Mouse (Mus musculus) monocyte, adult 5-6 weeks (primary cell): ENCODE results near the gene Filip1l. TPM values are rescaled to one million over a fixed set of nuclear protein-coding genes. Genes with fewer than 3 reads are reported as not detected.
A peak's percentile ranks its signal among the peaks of the same experiment; 100 is the strongest.

ENCODE experiments used
- ATAC-seq: fragments of 153-309, 156-312 bp; replicated peaks from 2 replicates; pipeline ENCODE4 v1.8.0; 2017; ENCODE audit warnings: mild to moderate bottlenecking; ENCODE audit not compliant: low TSS enrichment, insufficient number of reproducible peaks, severe bottlenecking, poor library complexity, low FRiP score
- total RNA-seq: library from RNA; stranded (forward); fragments of 200-1000, 200-491, 200-594 nt; gene quantifications from 3 replicates; pipeline ENCODE4 v1.2.3, GENCODE M21; 2017

Gene Filip1l
- total RNA-seq, 1 experiment from 2014 or later: 207 TPM

DNA sequence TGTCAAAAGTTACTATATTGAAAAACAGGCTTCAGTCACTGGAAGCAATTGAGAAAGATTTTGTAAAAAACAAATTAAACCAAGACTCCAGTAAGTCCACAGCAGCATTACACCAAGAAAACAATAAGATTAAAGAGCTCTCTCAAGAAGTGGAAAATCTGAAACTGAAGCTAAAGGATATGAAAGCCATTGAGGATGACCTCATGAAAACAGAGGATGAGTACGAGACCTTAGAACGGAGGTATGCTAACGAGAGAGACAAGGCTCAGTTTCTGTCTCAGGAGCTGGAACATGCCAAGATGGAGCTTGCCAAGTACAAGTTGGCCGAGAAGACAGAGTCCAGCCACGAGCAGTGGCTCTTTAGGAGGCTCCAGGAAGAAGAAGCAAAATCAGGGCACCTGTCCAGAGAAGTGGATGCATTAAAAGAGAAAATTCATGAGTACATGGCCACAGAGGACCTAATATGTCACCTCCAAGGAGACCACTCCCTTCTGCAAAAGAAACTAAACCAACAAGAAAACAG lies 218.0 kb downstream of the Filip1l start:
- no peak for ATAC-seq

DNA sequence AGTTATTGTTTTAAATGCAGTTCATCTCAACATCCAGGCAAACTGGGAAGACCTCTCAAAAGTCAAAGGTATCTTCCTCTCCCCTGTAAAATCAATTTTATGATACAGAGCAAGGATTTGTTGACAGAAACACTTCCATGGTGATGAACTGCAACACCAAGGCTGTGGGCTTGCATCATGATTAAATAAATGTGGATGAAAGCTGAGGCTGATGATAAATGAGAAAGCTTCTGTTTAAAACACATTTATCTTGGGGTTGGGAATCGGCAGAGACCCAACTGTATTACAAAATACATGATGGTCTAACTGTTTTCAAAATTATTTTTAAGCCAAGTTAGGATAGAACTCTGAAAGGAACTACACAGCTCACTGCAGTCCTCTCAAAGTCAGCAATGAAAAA lies 220.9 kb downstream of the Filip1l start:
- no peak for ATAC-seq

- no peak for ATAC-seq
Measured at GRCm38 (mm10) chr16:57575764-57576388, 223.0 kb downstream of the Filip1l start.

- no peak for ATAC-seq
Measured at GRCm38 (mm10) chr16:57577519-57577918, 224.6 kb downstream of the Filip1l start.

DNA sequence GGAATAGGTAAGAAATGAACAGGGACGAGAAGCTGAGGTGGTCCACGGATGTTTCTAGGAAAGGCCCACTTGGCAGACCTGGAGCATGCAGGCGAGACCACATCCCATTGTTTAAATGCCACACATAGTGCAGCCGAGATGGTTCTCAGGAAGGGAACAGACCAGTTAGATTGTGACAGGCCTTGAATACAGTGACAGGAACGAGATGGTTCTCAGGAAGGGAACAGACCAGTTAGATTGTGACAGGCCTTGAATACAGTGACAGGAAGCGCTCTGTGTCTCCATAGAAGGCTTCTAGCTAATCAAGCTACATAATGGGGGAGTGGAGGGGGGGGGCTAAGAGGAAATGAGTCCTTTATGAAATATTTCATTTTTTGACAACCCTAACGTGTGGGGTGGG lies 227.1 kb downstream of the Filip1l start:
- ATAC-seq: 0 out of 2 replicates have a peak, but pooled peaks have one; percentile 22

DNA sequence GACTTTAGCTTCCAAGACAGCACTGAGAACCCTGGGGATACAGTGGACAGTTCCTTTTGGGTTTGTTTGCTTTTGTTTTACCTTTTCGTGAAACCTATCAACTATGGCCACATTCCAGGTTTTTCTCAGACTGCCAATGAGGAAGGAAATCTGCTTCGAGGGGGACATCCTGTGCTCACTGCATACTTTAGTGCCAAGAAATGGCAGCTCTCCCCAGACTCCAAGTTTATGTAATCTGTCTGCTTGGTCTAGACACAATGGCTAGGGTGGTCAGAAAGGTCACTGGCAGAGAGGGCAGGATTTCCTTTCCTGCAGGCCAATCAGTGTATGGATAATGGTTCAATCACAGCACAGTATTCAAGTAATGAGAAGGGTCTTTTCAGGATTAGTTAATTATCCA lies 229.1 kb downstream of the Filip1l start:
- no peak for ATAC-seq

- ATAC-seq: no peak
Measured at GRCm38 (mm10) chr16:57585201-57585600, 232.3 kb downstream of the Filip1l start.

DNA sequence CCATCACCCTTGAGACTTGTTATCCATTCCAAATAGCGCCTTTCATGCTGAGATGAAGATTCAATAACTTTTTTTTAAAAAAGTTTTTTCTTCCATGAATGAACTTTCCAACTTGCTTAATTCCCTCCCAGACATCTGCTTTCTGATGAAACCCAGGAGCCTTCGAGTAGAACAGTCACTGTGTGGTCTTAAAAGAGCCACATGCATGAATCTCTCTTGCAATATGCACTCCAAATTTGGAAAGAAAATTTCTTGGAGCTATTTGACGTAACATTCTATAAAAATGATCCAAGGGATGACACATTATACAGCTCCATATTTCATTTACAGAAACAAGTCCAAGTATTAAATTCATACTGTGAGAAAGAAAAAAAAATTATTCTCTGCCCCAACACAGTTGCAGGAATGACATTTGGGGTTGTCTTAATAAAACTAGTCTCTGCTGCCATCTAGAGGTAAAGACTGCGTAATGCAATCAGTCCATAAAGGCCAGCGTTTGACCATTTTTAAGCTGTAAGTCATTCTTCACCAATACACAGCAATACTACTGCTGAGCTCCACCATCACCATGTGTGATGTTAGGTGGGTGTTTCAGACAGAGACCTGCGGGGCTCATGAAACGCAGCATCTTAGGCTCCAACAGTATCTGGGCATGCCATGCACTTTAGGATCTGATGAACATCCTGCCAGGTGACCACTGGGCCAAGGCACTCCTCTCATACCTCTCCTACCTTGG lies 240.7 kb downstream of the Filip1l start:
- peak; percentile 85 for ATAC-seq

- no peak for ATAC-seq
Measured at GRCm38 (mm10) chr16:57597295-57597957, 244.5 kb downstream of the Filip1l start.

GRCm38 (mm10) chr16:57601031-57601430 lies 248.1 kb downstream of the Filip1l start:
- ATAC-seq: no peak

- peak; percentile 77 for ATAC-seq
Measured at GRCm38 (mm10) chr16:57606444-57607227, 253.7 kb downstream of the Filip1l start, which contains the start of gene Cmss1. Gene Cmss1, minus strand, starts transcription at chr16:57606864.

DNA sequence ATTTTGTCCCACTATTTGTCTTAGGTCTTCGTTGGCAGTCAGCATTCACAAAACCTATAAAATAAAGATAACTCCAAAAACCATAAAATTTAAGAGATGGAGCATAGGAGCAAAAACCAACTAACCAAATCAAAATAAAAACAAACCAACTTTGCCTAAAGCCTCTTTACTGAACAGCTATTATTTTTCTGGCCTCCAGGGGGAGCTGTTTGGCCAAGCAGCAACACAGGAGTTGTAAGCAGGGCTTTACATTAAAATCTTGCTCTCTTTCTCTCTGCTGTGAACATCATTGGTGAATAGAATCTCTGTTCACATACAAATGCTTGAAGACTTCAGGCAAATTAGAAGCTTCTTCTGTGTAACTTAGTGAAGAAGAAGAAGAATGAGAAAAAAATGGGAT lies 258.9 kb downstream of the Filip1l start:
- no peak for ATAC-seq

Other genes with a start within 250 kb of the Filip1l start
- gene Tomm70a, start 231.4 kb upstream of the Filip1l start, total RNA-seq: 24.2 to 32.7 TPM (median 28.3 TPM) in 3 replicates
- 2.0 to 9.7 TPM (median 7.9 TPM) in 3 replicates for gene Nit2, start 185.8 kb upstream of the Filip1l start, total RNA-seq
- 86.5 to 111 TPM (median 99.9 TPM) in 3 replicates for gene Tbc1d23, start 121.6 kb upstream of the Filip1l start, total RNA-seq
- gene Tmem30c, start 60.2 kb upstream of the Filip1l start, total RNA-seq: 0.10 TPM in 1 of 3 replicates, not detected in the others